Mouse (Mus musculus) bone marrow, adult 2 months (tissue): Measurements from ENCODE around the gene Lasp1.

Experiments used
- CTCF ChIP-seq: fragments of 200-500 bp; IDR thresholded peaks from 2 replicates; pipeline ENCODE4 v1.5.1; 2011; ENCODE audit warnings: low read length, control low read depth; ENCODE audit not compliant: control insufficient read depth, insufficient read depth
- POLR2A ChIP-seq: fragments of 200-500 bp; IDR thresholded peaks from 2 replicates; pipeline ENCODE4 v1.6.1; 2011; ENCODE audit warnings: low read depth, mild to moderate bottlenecking, control low read depth, low read length, borderline replicate concordance; ENCODE audit not compliant: control insufficient read depth

- no peak for TF ChIP-seq CTCF
- TF ChIP-seq POLR2A = no peak
Observed at GRCm38 (mm10) chr11:97825295-97825694, 26.5 kb downstream of the Lasp1 start.
